Mouse (Mus musculus) cerebellum, adult 2 months (tissue): ENCODE measurements around the gene Grb10. TPM values are rescaled to one million over a fixed set of nuclear protein-coding genes. Genes with fewer than 3 reads are reported as not detected.

Experiments
- DNase-seq, 2 experiments: peaks; one replicate each; pipeline ENCODE4 v3.0.0; 2021
- H3K27ac ChIP-seq: fragments of 200-500 bp; 2 replicates; pipeline ENCODE4 v1.5.1; 2012; ENCODE audit warnings: low read length, control low read depth, inconsistent platforms; ENCODE audit not compliant: insufficient read depth
- H3K27me3 ChIP-seq: fragments of 200-500 bp; 2 replicates; pipeline ENCODE4 v1.6.1; 2012; ENCODE audit warnings: inconsistent platforms, mild to moderate bottlenecking, low read length, moderate library complexity; ENCODE audit not compliant: control insufficient read depth, insufficient read depth
- H3K4me1 ChIP-seq: fragments of 200-500 bp; 2 replicates; pipeline ENCODE4 v1.6.1; 2011; ENCODE audit warnings: low read length; ENCODE audit not compliant: control insufficient read depth, insufficient read depth
- H3K4me3 ChIP-seq: fragments of 200-500 bp; replicated peaks from 2 replicates; pipeline ENCODE3; 2011; ENCODE audit warnings: mild to moderate bottlenecking, low read depth, low read length, control low read depth; ENCODE audit not compliant: insufficient read depth
- CTCF ChIP-seq: fragments of 200-500 bp; IDR thresholded peaks from 2 replicates; pipeline ENCODE4 v1.5.1; 2011; ENCODE audit warnings: low read depth, mild to moderate bottlenecking, control low read depth, low read length, moderate library complexity, borderline replicate concordance; ENCODE audit not compliant: insufficient read depth
- POLR2A ChIP-seq: fragments of 200-500 bp; IDR thresholded peaks from 2 replicates; pipeline ENCODE4 v1.6.1; 2011; ENCODE audit warnings: low read length, control low read depth, borderline replicate concordance; ENCODE audit not compliant: insufficient read depth
- WGBS: fragments of 180-500 bp; shearing (Covaris S2); methylation state at CpG from one replicate; pipeline ENCODE4 v1.1.7; 2018; 5-methylcytosine and 5-hydroxymethylcytosine counted together
- polyA plus RNA-seq: library from polyadenylated mRNA; depleted of rRNA; stranded (reverse); fragments of >200 nt; gene quantifications from 2 replicates; pipeline ENCODE4 v1.2.3, GENCODE M21; 2012

The Grb10 gene
- polyA plus RNA-seq, 1 experiment, result 35.7 TPM

DNA sequence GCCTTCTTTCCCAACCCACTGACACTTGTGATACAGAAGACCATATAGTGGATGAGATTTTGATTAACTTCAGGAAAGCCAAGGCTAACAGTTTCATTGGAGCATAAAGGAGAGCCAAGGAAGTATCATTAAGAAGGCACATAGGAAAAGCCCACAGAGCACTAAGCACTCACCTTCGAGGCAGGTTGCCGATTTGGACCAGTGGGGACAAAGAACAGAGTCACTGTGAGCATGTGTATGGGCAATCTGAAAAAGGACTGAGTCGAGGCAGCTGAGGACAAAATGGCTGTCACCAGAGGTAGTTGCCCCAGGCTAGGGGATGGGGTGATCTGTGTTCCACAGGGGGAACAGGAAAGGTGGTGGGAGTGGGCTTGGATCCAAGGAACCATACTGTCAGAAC, 140.0 kb downstream of the Grb10 start:
- TF ChIP-seq CTCF (no peak), POLR2A (no peak)
- H3K27ac ChIP-seq, result no peak overlapping the region
- H3K4me3 ChIP-seq, result no peak overlapping the region
- WGBS, result 93% methylated on average over 3 of the region's 3 CpGs
- no peak for DNase-seq
- no peaks in the 10 kb centered on the region for H3K27me3 ChIP-seq
- H3K4me1 ChIP-seq, result no peaks in the 10 kb centered on the region

DNA sequence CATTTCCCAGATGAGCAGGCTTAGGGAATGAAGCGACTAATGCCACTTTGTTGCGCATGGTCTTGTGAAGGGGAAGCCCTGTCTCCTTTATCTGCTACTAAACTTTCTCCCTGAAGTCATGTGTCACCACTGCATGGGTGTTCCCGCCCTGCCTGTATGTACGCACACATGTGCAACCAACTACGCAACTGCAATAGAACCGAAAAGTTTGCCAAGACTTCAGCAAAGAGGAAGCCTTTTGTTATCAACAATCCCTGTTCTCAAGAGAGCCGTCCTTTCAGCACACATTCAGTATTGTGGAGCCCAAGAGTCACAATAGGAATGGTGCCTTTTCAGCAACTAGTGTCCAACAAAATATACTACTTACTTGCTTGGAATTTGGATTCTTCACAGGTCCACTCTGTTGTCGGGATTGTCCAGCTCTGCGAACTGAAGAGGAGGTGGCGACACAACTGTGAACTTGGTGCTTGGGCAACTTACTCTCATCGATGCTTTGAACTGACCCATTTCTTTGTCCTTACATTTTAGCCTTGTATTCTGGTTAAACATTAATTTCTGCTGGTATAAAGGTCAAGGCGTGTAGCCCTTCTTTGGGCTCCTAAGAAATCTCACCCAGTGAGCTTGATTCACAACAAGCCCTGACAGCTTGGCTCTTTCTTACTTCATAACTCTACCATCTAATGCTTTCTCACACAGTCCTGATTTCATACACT, 140.7 kb downstream of the Grb10 start, which contains the start of gene Ddc:
Gene Ddc, minus strand, starts transcription at position 500 of the 713 bp plus-strand sequence.
- Histone ChIP-seq H3K4me3 (no peak within 1 kb of the TSS), H3K27me3 (no peaks in the 10 kb centered on the region), H3K27ac (no peak within 1 kb of the TSS), H3K4me1 (no peaks in the 10 kb centered on the region)
- WGBS, result 87% methylated on average over 12 of the region's 12 CpGs
- TF ChIP-seq POLR2A (no peak), CTCF (no peak)
- no peak for DNase-seq

GRCm38 (mm10) chr11:11895479-11895878, 143.0 kb downstream of the Grb10 start:
- H3K27me3 ChIP-seq, result no peaks in the 10 kb centered on the region
- no peak overlapping the region for H3K27ac ChIP-seq
- no peak for TF ChIP-seq POLR2A
- TF ChIP-seq CTCF, result no peak
- no peak overlapping the region for H3K4me3 ChIP-seq
- 94% methylated on average over 2 of the region's 2 CpGs for WGBS
- no peak for DNase-seq
- H3K4me1 ChIP-seq, result no peaks in the 10 kb centered on the region

- no peak overlapping the region for H3K27ac ChIP-seq
- 88% methylated on average over 1 of the region's 1 CpGs for WGBS
These were observed 144.7 kb downstream of the Grb10 start for GRCm38 (mm10) chr11:11893769-11894168.

GRCm38 (mm10) chr11:11892993-11893602, 145.4 kb downstream of the Grb10 start:
- 47% methylated on average over 10 of the region's 10 CpGs for WGBS
- Histone ChIP-seq H3K4me3 (no peak overlapping the region), H3K27me3 (no peaks in the 10 kb centered on the region), H3K27ac (no peak overlapping the region), H3K4me1 (no peaks in the 10 kb centered on the region)
- TF ChIP-seq POLR2A (no peak), CTCF (no peak)
- no peak for DNase-seq

More at GRCm38 (mm10) chr11:11893769-11894168, 144.7 kb downstream of the Grb10 start:
- Histone ChIP-seq H3K27me3 (no peaks in the 10 kb centered on the region), H3K4me3 (no peak overlapping the region), H3K4me1 (no peaks in the 10 kb centered on the region)
- no peak for DNase-seq
- TF ChIP-seq CTCF (no peak), POLR2A (no peak)

DNA sequence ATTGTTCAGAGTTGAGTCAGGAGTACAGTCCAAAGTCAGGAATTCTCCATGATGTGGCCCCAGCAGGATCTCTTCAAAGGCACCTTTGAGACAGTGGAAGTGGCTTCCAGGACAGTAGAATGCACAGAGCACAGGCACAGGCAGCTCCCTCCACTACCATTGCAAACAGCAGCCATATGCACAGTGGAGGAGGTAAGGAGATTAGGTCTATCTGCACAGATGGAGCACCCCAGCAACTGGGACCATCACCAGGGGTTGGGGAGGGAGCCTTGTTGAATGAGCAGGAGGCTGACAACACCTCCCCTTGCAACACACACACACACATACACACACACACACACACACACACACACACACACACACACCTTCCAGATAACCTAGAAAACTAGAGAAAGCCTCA, 146.7 kb downstream of the Grb10 start:
- H3K4me1 ChIP-seq, result no peaks in the 10 kb centered on the region
- H3K27ac ChIP-seq, result no peak overlapping the region
- TF ChIP-seq CTCF (no peak), POLR2A (no peak)
- H3K27me3 ChIP-seq, result no peaks in the 10 kb centered on the region
- DNase-seq, result no peak
- no peak overlapping the region for H3K4me3 ChIP-seq

DNA sequence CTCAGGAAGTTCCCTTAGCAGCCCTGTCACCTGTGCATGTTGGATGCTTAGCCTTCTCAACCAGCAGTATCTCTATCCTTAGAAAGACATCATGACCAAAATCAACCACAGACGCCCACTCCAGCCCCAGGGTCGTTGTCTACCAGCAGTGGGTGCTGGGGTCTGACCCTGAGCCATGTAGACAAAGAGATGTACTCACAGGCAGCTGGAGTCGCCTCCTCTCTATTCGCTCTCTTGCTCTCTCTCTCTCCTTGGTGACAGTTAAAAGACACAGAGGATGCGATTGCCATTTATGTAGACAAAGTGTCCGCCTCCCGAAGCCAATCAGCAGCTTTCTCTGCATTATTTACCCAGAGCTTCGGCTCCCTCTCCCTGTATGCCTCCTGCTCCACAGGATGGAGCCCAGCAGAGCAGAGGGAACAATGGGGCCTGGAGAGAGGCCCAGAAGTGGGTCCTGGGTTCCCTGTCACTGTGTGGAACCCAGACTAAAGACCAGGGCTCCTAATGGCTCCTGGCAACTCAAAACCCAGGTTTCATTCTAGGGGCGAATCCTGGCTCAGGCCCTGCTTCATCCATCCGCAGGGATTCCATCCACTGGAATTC, 148.2 kb downstream of the Grb10 start:
- Histone ChIP-seq H3K4me3 (no peak overlapping the region), H3K27ac (no peak overlapping the region), H3K27me3 (no peaks in the 10 kb centered on the region), H3K4me1 (no peaks in the 10 kb centered on the region)
- no peak for DNase-seq
- 48% methylated on average over 10 of the region's 10 CpGs for WGBS
- TF ChIP-seq POLR2A (no peak), CTCF (no peak)

GRCm38 (mm10) chr11:11888727-11889126, 149.8 kb downstream of the Grb10 start:
- DNase-seq, result no peak
- Histone ChIP-seq H3K4me1 (no peaks in the 10 kb centered on the region), H3K27me3 (no peaks in the 10 kb centered on the region), H3K27ac (no peak overlapping the region), H3K4me3 (no peak overlapping the region)
- WGBS, result 84% methylated on average over 3 of the region's 3 CpGs
- TF ChIP-seq CTCF (no peak), POLR2A (no peak)
